Mouse (Mus musculus) ZHBTc4 (cell line): ENCODE measurements around the gene Arhgef15.
"Not testable (repeated sequence)": the region's sequence is repeated elsewhere in the genome, so short reads cannot be mapped to it uniquely, and the experiment has no call there.

ENCODE experiments used
- DNase-seq: peaks from one replicate; pipeline ENCODE4 v3.0.0-alpha.2; 2011; ENCODE audit warnings: low read depth, low spot score

The Arhgef15 gene

DNA sequence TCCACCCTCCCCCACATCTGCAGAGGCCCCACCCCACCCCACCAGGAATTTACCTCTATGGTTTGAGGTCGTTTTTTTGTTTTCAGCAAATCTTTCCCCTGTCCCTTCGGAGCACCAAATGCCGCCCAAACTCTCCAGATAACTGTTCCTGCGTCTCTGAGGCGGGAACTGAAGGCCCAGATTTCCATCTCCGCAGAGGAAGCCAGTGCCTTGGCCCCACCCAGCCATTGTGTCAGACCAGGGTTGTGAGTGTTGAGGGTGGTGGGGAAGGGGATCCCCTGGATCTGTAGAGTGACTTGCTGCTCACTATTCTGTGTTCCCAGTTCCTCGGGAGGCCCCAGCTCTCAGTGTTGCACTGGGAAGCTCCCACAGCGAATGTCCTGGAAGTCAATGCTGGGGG is at the start of gene Arhgef15:
TSS of gene Arhgef15 (minus strand) at position 173 of the 400 bp plus-strand sequence.
- no peak for DNase-seq

- not testable (repeated sequence) for DNase-seq
Observed at GRCm38 (mm10) chr11:69006575-69006974, 49.3 kb upstream of the Arhgef15 start.

DNA sequence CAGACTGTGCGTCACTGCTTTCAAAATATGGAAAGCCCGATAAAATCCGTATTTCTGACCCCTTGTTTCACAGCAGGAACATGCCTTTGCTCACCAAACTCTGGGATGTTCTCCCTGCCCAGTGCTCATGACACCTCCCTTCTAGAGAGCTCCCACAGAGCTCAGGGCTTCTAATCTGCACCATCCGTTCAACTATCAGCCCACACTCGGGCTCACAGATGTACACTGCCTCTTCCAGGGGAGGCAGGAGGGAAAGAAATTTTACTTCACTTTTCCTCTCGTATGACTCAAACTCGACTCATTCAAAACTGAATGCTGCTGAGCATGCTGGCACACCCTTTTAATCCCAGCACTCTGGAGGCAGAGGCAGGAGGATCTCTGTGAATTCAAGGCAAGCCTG is 47.9 kb upstream of the Arhgef15 start:
- no peak for DNase-seq

- DNase-seq: no peak
Observed at GRCm38 (mm10) chr11:69003592-69003991, 46.3 kb upstream of the Arhgef15 start.

GRCm38 (mm10) chr11:69002782-69003181 is 45.5 kb upstream of the Arhgef15 start:
- DNase-seq: not testable (repeated sequence)

DNA sequence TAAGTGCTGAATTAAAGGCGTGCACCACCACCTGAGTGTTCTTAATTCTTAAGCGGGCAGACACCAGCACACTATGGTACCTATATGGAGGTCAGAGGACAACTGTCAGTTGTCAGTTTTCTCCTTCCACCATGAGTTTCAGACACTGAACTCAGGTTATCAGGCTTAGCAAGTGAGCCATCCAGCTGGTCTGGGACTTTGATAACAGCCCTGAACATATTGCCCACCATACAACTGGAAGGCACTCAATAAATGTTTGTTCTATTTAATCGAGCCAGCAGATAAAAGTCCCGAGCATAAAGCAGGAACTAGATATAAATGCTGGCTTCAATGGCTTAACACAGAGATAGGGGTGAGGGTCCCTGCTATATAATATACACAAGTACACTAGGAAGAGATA is 39.8 kb upstream of the Arhgef15 start:
- no peak for DNase-seq

- peak; percentile 66 for DNase-seq
Observed at GRCm38 (mm10) chr11:68994377-68994776, 37.1 kb upstream of the Arhgef15 start.

- DNase-seq: no peak
Observed at GRCm38 (mm10) chr11:68993122-68993521, 35.8 kb upstream of the Arhgef15 start.

DNA sequence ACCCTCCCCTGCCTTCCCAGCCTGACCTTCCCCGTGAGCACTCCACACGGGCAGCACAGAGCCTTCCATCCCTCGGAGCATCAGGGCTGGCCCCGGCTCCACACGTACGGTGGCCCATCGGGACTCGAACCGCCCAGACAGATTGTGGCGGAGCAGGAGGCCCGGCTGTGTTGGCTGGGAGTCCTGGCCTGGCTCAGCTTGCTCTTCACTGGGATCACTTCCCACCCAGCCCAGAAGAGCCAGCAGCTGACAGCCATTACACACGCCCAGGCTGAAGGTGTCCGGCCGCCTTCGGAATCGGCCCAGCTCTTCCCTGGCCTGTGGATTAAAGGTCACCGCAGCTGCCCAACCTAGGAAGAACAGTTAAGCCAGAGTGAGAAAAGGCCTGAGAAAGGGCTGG is 31.1 kb upstream of the Arhgef15 start:
- peak; percentile 40 for DNase-seq

DNA sequence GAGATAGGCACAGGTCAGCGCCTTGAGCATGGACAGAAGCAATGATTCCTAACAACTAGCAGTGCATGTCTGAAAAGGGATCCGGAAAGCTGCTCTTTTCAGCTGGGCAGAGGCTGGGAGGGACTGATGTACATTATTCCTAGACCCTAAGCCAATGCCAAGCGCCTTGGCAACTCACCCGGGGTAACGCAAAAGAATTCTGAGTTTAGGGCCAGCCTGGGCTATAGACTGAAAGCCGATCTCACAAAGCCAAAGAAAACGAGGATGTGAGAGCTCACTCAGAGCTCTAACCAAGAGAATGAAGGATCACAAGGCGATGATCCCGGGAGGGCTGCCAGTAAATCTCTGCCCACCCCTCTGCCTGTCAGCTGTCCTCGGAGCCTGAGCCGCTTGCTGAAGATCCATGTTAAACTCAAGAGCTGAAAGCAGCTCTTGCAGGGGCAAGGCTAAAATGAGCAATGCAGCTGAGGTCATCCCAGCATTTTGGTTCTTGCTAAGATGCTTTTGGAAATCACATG is 30.1 kb upstream of the Arhgef15 start:
- no peak for DNase-seq

DNA sequence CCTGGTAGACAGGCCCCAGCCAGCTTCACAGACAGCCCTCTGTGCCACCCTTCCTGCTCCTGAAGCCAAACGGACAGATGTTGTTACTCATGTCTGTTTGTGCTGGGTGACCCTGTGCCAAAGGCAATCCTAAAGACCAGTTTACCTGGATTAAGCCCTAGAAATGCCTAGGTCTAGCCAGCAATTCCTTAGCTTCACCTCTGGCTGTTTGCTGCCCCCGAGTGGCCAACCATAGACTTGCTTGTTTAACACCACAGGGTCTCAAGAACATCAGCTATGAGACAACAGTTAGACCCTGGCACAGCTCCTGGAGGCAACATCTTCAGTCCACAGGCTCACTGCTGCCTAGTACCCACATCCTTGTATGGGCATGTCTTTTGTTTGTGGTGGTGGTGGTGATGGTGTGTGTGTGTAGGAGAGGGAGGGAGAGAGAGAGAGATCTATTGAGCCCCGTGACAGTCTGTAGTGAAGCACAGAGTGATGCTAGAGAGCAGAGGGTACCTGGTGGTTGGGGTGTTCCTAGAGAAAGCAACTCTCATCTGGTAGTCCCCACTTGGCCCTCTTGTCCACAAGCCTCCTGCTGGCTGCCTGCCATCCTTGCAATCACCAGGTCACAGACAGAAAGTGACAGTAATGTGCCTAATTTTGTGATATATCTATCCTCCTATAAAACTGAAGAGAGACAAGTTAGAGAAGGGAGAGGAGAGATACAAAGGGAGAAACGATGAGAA is 25.5 kb upstream of the Arhgef15 start:
- DNase-seq: peak; percentile 89

DNA sequence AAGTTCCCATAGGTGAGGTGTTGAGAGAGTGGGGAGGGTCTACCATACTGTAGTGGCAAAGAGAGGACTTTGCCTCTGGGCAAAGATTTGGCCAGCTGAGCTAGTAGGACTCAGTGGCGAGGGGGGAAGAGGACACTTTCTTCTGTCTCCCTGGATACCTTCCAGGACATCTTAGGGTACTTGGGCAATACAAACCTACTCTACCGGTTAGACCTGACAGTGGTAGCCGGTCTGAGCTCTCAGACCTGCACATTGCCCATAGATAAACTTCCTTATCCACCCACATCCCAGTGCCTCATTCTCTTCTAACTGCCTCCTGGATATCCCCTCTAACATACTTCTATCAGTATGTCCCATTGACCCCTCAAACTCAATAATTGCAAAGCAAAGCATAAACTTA is 23.6 kb upstream of the Arhgef15 start:
- no peak for DNase-seq

- no peak for DNase-seq
Observed at GRCm38 (mm10) chr11:68979320-68979733, 22.0 kb upstream of the Arhgef15 start.

GRCm38 (mm10) chr11:68975601-68976000 is 18.3 kb upstream of the Arhgef15 start:
- no peak for DNase-seq

- DNase-seq: no peak
Observed at GRCm38 (mm10) chr11:68975085-68975484, 17.8 kb upstream of the Arhgef15 start, which contains the start of gene Rangrf. Gene Rangrf (minus strand): TSS chr11:68975185.

- no peak for DNase-seq
Observed at GRCm38 (mm10) chr11:68974059-68974450, 16.8 kb upstream of the Arhgef15 start.

DNA sequence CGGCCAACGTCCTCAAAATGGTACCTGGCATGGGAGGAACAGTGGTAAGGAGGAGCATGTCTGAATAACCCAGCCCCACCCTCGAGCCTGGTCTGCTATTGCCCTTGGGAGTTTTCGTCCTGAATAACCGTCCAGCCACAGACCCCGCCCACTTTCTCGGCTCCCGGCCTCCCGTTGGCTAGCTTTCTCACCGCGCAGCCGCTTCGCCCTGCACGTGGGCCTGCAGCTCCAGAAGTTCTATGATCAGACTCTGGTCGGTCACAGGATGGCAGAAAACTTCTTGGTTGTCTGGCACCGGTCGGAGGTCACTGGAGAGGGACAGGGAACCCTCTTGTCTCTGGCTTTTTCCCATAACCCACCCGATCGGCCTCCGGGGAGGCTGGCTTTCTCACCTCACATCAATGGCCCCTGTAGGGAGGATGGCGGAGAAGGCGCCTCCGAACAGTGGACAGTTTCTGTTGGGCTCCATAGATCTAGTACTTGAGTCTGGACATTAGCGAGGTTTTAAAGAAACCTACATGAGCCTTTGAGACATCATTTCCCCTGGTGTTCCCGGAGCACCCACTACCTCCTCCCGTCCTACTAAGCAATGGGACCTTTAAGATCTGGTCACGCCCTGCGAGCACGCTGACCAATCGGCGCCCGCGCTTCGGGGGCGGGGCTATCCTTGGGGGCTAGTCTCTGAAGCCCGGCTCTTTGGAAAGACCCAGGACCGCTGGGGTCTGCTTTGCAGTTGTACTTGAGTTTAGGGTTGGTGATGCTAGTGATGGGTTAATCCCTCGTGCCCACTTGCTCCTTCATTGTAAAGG is 16.2 kb upstream of the Arhgef15 start:
- peak; percentile 96 for DNase-seq

DNA sequence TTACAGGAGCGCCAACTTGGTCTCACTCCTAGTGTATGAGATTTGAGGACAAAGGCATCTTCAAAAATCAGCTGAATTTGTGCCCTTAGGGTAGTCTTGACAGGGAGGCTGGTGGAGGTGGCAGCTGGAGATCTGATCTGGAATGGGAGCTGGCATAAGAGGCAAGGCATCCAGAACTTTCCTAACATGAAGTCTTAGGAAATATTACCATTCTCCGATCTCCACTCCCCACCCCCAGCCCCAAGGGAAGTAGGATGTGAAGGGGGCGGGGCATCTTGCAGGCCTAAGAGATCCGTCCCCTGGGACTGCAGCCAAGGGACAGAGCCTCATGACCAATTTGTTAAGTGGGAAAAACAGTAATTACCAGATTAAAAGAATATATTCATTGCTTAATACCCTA is 13.0 kb upstream of the Arhgef15 start:
- no peak for DNase-seq

- DNase-seq: no peak
Observed at GRCm38 (mm10) chr11:68968752-68969151, 11.5 kb upstream of the Arhgef15 start.

GRCm38 (mm10) chr11:68967337-68968282 is 10.3 kb upstream of the Arhgef15 start, which contains the start of gene Slc25a35:
Gene Slc25a35 (plus strand): TSS chr11:68968131.
- peak; percentile 95 for DNase-seq

- DNase-seq: no peak
Observed at GRCm38 (mm10) chr11:68966554-68966953, 9.3 kb upstream of the Arhgef15 start.
